Mouse (Mus musculus) C2C12 (cell line): ENCODE results near the gene Ntn1. TPM values are rescaled to one million over a fixed set of nuclear protein-coding genes. Genes with fewer than 3 reads are reported as not detected.

Experiments used
- H3K27me3 ChIP-seq: one replicate; pipeline ENCODE4 v1.6.1; 2011; ENCODE audit not compliant: control insufficient read depth, insufficient read depth, insufficient read length
- H3K36me3 ChIP-seq: one replicate; pipeline ENCODE4 v1.6.1; 2011; ENCODE audit not compliant: control insufficient read depth, insufficient read depth
- H3K4me3 ChIP-seq: one replicate; pipeline ENCODE4 v1.5.1; 2011; ENCODE audit warnings: mild to moderate bottlenecking, control low read depth; ENCODE audit not compliant: poor library complexity, insufficient read depth, severe bottlenecking
- H3K79me2 ChIP-seq: one replicate; pipeline ENCODE4 v1.6.1; 2011; ENCODE audit not compliant: control insufficient read depth, insufficient read depth
- H3K79me3 ChIP-seq: one replicate; pipeline ENCODE4 v1.6.1; 2011; ENCODE audit warnings: low read depth, control low read depth
- H3ac ChIP-seq: one replicate; pipeline ENCODE3; 2011; ENCODE audit warnings: low read depth; ENCODE audit not compliant: control insufficient read depth, insufficient read length
- CEBPB ChIP-seq: IDR thresholded peaks from one replicate; pipeline ENCODE4 v1.6.1; 2011; ENCODE audit warnings: low read depth, mild to moderate bottlenecking, control low read depth, moderate library complexity
- CTCF ChIP-seq: IDR thresholded peaks from one replicate; pipeline ENCODE4 v1.5.1; 2011; ENCODE audit not compliant: control insufficient read depth, insufficient read depth, insufficient read length
- FOSL1 ChIP-seq: IDR thresholded peaks from one replicate; pipeline ENCODE4 v1.8.0; 2011; ENCODE audit warnings: mild to moderate bottlenecking, low read length; ENCODE audit not compliant: poor library complexity, insufficient read depth, severe bottlenecking
- MAX ChIP-seq: IDR thresholded peaks from one replicate; pipeline ENCODE4 v1.6.1; 2011; ENCODE audit warnings: mild to moderate bottlenecking, control low read depth
- MYOD1 ChIP-seq: IDR thresholded peaks from one replicate; pipeline ENCODE4 v1.6.1; 2011; ENCODE audit warnings: low read depth; ENCODE audit not compliant: control insufficient read depth, insufficient read length
- MYOG ChIP-seq: IDR thresholded peaks from one replicate; pipeline ENCODE4 v1.6.1; 2011; ENCODE audit not compliant: control insufficient read depth, insufficient read length; ENCODE audit errors: extremely low read depth
- USF1 ChIP-seq: IDR thresholded peaks from one replicate; pipeline ENCODE4 v1.6.1; 2011; ENCODE audit warnings: low read depth, mild to moderate bottlenecking, control low read depth, moderate library complexity
- polyA plus RNA-seq: library from polyadenylated mRNA; unstranded; fragments of >200 nt; fragmentation: generic; extraction: Trizol; gene quantifications from one replicate; pipeline ENCODE4 v1.2.1, GENCODE M21; 2012; ENCODE audit warnings: missing spikeins

Ntn1 gene
- polyA plus RNA-seq, 1 experiment: 19.4 TPM

GRCm38 (mm10) chr11:68176550-68176949 lies 224.1 kb downstream of the Ntn1 start:
- no peaks in the 10 kb centered on the region for H3K36me3 ChIP-seq
- H3K79me2 ChIP-seq: no peaks in the 10 kb centered on the region
- no peak overlapping the region for H3K4me3 ChIP-seq
- no peaks in the 10 kb centered on the region for H3K79me3 ChIP-seq
- TF ChIP-seq MAX: no peak
- TF ChIP-seq CTCF: no peak
- no peak for TF ChIP-seq MYOG
- no peak for TF ChIP-seq FOSL1
- no peak for TF ChIP-seq USF1
- TF ChIP-seq CEBPB: no peak
- no peak for TF ChIP-seq MYOD1
- H3ac ChIP-seq: no peak overlapping the region
- H3K27me3 ChIP-seq: no peaks in the 10 kb centered on the region

DNA sequence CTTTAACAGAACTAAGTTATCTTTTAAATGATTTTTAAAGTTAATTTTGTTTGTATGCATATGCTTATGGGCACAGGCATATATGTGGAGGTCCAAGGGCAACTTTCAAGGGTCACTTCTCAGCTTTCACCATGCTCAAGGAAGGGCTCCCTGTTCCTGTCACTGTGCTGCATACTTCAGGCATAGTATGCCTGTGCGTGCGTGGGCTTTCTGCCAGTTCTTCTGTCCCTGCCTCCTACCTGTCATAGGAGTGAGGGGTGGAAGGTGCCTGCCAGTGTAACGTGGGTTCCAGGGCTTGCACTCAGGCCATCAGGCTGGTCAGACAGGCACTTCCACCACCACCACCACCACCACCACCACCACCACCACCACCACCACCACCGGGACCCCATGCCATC lies 228.0 kb downstream of the Ntn1 start:
- Histone ChIP-seq H3K36me3 (no peaks in the 10 kb centered on the region), H3K79me2 (no peaks in the 10 kb centered on the region), H3ac (no peak overlapping the region), H3K79me3 (no peaks in the 10 kb centered on the region), H3K4me3 (no peak overlapping the region), H3K27me3 (no peaks in the 10 kb centered on the region)
- TF ChIP-seq MAX (no peak), FOSL1 (no peak), USF1 (no peak), CTCF (no peak), CEBPB (no peak), MYOG (no peak), MYOD1 (no peak)

DNA sequence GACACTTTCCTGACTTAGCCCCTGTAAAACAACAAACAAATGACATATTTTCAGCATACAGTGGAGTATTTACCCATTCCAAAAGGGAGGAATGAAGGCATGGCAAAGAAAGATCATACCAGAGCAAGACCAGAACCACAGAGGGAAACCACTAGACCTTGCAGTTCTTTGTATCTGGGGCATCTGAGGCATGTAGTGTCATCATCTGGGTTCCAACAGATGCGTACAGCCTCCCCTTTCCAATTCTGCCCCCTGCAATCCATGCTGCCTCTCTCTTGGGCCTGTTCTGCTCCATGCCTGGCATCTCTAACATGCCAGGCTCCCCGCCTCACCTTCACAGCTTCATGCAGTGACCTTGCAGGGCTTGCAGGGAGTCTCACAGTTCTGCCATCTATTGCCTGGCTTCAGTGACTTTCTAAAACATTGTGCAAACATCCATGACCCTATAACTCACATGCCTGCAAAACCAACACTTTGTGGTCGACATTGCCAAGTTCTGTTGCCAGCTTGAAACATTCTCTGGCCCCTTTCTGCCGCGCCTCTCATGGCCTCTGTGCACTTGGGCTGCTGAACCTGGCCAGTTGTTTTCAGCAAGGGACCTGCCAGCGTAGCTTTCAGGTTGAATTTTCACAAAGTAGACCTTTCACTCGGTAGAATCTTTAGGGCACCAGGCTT lies 228.5 kb downstream of the Ntn1 start:
- Histone ChIP-seq H3K36me3 (no peaks in the 10 kb centered on the region), H3K4me3 (no peak overlapping the region), H3K79me2 (no peaks in the 10 kb centered on the region), H3K79me3 (no peaks in the 10 kb centered on the region), H3K27me3 (no peaks in the 10 kb centered on the region), H3ac (no peak overlapping the region)
- TF ChIP-seq FOSL1 (no peak), MAX (no peak), USF1 (no peak), CEBPB (no peak), CTCF (no peak), MYOG (no peak), MYOD1 (no peak)

GRCm38 (mm10) chr11:68168427-68168826 lies 232.2 kb downstream of the Ntn1 start:
- Histone ChIP-seq H3K79me2 (no peaks in the 10 kb centered on the region), H3K36me3 (no peaks in the 10 kb centered on the region), H3K4me3 (no peak overlapping the region), H3ac (no peak overlapping the region), H3K79me3 (no peaks in the 10 kb centered on the region), H3K27me3 (no peaks in the 10 kb centered on the region)
- TF ChIP-seq MYOD1: no peak
- TF ChIP-seq FOSL1: no peak
- TF ChIP-seq MYOG: no peak
- no peak for TF ChIP-seq CTCF
- TF ChIP-seq CEBPB: no peak
- no peak for TF ChIP-seq MAX
- no peak for TF ChIP-seq USF1

- Histone ChIP-seq H3K36me3 (no peaks in the 10 kb centered on the region), H3K79me2 (no peaks in the 10 kb centered on the region), H3ac (no peak overlapping the region), H3K27me3 (no peaks in the 10 kb centered on the region), H3K4me3 (no peak overlapping the region), H3K79me3 (no peaks in the 10 kb centered on the region)
- TF ChIP-seq MAX: no peak
- no peak for TF ChIP-seq CTCF
- TF ChIP-seq CEBPB: no peak
- no peak for TF ChIP-seq MYOG
- TF ChIP-seq USF1: no peak
- TF ChIP-seq MYOD1: no peak
- no peak for TF ChIP-seq FOSL1
These were observed 236.2 kb downstream of the Ntn1 start for GRCm38 (mm10) chr11:68164408-68164807.
